Mouse (Mus musculus) retina, adult 2 months (tissue): ENCODE data around the gene Cd2.

Experiments
- DNase-seq: peaks from one replicate; pipeline ENCODE4 v3.0.0-alpha.2; 2012; ENCODE audit warnings: low read depth, low spot score

Gene Cd2

DNA sequence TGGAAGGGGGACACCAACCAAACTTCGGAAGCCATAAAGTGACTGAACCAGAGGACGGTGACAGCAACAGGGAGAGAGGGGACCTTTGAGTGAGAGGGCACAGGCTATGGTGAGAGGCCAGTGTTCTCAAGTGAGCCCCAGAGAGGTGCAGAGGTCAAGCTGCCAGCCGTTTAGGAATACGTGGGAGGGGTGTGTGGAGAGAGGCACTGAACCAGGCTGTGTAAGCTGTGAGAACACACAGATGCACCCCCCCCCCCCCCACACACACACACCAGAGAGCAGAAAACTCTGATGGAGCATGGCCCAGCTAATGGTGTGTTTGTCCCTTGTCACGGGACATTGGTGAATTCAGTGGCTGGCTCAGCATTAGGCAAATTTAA is 58.2 kb downstream of the Cd2 start:
- DNase-seq, result no peak

- no peak for DNase-seq
These were observed 58.7 kb downstream of the Cd2 start for GRCm38 (mm10) chr3:101228868-101229550.

DNA sequence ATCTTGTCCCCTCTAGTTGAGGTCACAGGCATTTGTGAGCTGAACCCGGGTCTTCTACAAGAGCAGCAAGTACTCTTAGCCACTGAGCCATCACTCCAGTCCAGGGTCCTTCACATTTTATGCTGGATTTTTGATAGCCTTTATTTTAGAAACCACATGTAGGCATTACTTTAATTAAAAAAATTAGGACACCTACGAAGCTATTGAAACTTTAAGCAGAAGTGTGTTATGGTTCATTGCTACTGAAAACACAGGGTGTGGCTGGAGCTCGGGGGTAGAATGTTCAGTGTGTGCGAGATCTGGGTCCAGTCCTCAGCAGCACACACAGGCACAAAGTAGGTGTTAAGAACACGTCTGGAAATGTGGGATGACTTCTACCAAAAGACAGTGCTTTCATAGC is 59.7 kb downstream of the Cd2 start:
- DNase-seq, result no peak
